Mouse (Mus musculus) heart, embryonic 14.5 days (tissue): ENCODE measurements around the gene Cenpp. TPM values are rescaled to one million over a fixed set of nuclear protein-coding genes. Genes with fewer than 3 reads are reported as not detected.
A peak's percentile ranks its signal among the peaks of the same experiment; 100 is the strongest.

Experiments
- ATAC-seq: fragments of 200-750 bp; cut with Nextera tagmentation; 2 replicates; pipeline ENCODE4 v1.8.0; 2017; ENCODE audit warnings: low read depth, moderate TSS enrichment; ENCODE audit not compliant: insufficient number of reproducible peaks, insufficient read depth, low FRiP score
- H3K27ac ChIP-seq, 2 experiments: fragments of 200-500 bp in 1 of 2; fragments of 300-500 bp in 1 of 2; sonication (generic) in 1 of 2; replicated peaks in 1 of 2; 2 replicates each; pipeline ENCODE4 v1.5.1; 2012 to 2014; ENCODE audit warnings: low read depth in 2 of 2, low read length in 2 of 2, control low read depth in 1 of 2, mild to moderate bottlenecking in 1 of 2, mixed read lengths in 1 of 2; ENCODE audit not compliant: control insufficient read depth in 1 of 2, insufficient read depth in 1 of 2
- H3K27me3 ChIP-seq: fragments of 300-500 bp; sonication (generic); 2 replicates; pipeline ENCODE4 v1.6.1; 2014; ENCODE audit warnings: mild to moderate bottlenecking, low read length, control low read depth; ENCODE audit not compliant: control insufficient read depth, insufficient read depth
- H3K36me3 ChIP-seq: fragments of 300-500 bp; sonication (generic); 2 replicates; pipeline ENCODE4 v1.6.1; 2014; ENCODE audit warnings: mild to moderate bottlenecking, control low read depth, low read length, mixed read lengths; ENCODE audit not compliant: control insufficient read depth, insufficient read depth
- H3K4me1 ChIP-seq, 2 experiments: fragments of 200-500 bp in 1 of 2; fragments of 300-500 bp in 1 of 2; sonication (generic) in 1 of 2; 2 replicates each; pipeline ENCODE4 v1.6.1; 2012 to 2014; ENCODE audit warnings: low read length in 2 of 2, control low read depth in 1 of 2, mixed read lengths in 1 of 2; ENCODE audit not compliant: control insufficient read depth in 2 of 2, insufficient read depth in 2 of 2
- H3K4me2 ChIP-seq: fragments of 300-500 bp; sonication (generic); 2 replicates; pipeline ENCODE4 v1.6.1; 2014; ENCODE audit warnings: mild to moderate bottlenecking, low read length
- H3K4me3 ChIP-seq, 2 experiments: fragments of 200-500 bp in 1 of 2; fragments of 300-500 bp in 1 of 2; sonication (generic) in 1 of 2; 2 replicates each; pipeline ENCODE4 v1.5.1; 2012 to 2014; ENCODE audit warnings: low read length in 2 of 2, mild to moderate bottlenecking in 2 of 2, control low read depth in 1 of 2, low read depth in 1 of 2, moderate library complexity in 1 of 2; ENCODE audit not compliant: control insufficient read depth in 1 of 2, insufficient read depth in 1 of 2
- H3K9ac ChIP-seq: fragments of 300-500 bp; sonication (generic); 2 replicates; pipeline ENCODE4 v1.6.1; 2014; ENCODE audit warnings: mild to moderate bottlenecking, low read length
- H3K9me3 ChIP-seq: fragments of 300-500 bp; sonication (generic); 2 replicates; pipeline ENCODE4 v1.6.1; 2016; ENCODE audit warnings: low read length, control low read depth; ENCODE audit not compliant: control insufficient read depth
- whole genome bisulfite sequencing: fragments of 180-500 bp; shearing (Covaris S2); extraction: QIAGEN DNeasy Blood & Tissue Kit; methylation state at CpG from one replicate; pipeline ENCODE4 v1.1.7; 2014; 5-methylcytosine and 5-hydroxymethylcytosine counted together
- polyA plus RNA-seq: library from polyadenylated mRNA; unstranded; fragments of >200 nt; fragmentation: Nextera tagmentation; extraction: Ambion mirVana; gene quantifications from 2 replicates; pipeline ENCODE4 v1.2.1, GENCODE M21; 2014

Cenpp gene
- polyA plus RNA-seq: 27.5 and 27.7 TPM in 2 replicates

DNA sequence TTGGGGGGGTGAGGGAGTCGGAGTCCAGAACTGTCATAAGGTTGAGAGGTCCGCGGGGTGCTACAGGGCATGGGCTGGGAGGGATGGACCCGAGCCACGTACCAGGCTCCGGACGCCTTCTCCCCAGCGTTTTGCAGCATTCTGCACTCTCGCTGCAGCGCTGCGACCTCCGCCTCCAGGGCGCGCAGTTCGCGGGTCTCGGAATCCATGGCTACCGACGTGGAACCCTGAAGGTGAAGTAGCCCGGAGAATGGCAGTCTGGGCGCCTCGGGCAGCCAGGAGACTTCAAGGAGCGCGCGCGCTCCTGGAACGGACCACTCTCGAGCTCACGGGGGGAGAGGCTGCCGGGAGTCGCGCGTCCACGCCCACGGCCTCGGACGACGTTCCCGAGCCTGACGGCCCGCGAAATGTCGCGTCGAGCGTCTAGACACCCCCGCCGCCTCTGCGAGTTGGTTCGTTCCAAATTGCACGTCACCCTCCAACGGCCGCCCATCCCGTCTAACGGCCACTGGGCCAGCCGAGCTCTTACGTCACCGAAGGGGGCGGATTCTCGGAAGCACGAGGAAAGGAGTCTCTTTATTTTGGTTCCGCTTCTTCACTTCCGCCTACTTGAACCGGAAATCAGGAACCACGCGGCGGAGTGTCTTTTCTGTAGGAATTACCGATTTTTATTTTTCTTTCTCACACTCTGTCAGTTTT lies at the start of gene Cenpp, which contains the start of gene Nol8:
Gene Cenpp, minus strand, starts transcription at position 305 of the 699 bp plus-strand sequence.
Gene Nol8, plus strand, starts transcription at position 598 of the 699 bp plus-strand sequence.
- H3K27me3 ChIP-seq: no peaks in the 10 kb centered on the region
- peak within 1 kb of the TSS; percentile 88 to 90 for H3K27ac ChIP-seq
- H3K4me1 ChIP-seq: peaks cover 0 to 14% of the 10 kb centered on the region in 2 experiments; a peak in 2 of 4 replicates
- peaks cover 22% of the 10 kb centered on the region for H3K36me3 ChIP-seq
- no peaks in the 10 kb centered on the region for H3K9me3 ChIP-seq
- peak; percentile 98 for ATAC-seq
- H3K4me2 ChIP-seq: peak within 1 kb of the TSS; percentile 84
- H3K4me3 ChIP-seq: peak within 1 kb of the TSS; percentile 88 to 96
- WGBS: under 1% methylated on average over 68 of the region's 68 CpGs
- peak within 1 kb of the TSS; percentile 81 for H3K9ac ChIP-seq

DNA sequence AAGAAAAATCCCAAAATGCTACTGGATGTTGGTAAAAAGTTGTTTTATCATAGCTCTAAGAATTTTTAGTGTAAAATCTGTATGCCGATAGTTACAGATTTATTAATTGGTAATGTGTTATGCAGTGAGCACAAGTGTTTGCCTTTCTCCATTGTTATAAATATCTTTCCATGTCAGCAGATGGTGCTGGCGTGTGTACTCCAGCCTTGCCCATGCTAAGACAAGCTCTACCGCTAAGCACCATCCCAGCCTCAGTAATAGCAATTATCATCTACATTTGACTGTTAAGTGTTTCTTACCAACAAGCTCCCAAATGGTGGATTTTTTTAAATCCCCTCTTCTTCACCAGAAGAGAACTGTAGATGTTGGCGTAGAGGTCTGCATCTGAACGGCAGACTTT lies 38.5 kb upstream of the Cenpp start:
- Histone ChIP-seq H3K4me1 (no peaks in the 10 kb centered on the region), H3K27ac (no peak overlapping the region), H3K36me3 (peaks cover 63% of the 10 kb centered on the region), H3K27me3 (no peaks in the 10 kb centered on the region), H3K4me2 (no peak overlapping the region), H3K9me3 (no peaks in the 10 kb centered on the region), H3K4me3 (no peak overlapping the region), H3K9ac (no peak overlapping the region)
- WGBS: 92% methylated on average over 5 of the region's 5 CpGs
- no peak for ATAC-seq

DNA sequence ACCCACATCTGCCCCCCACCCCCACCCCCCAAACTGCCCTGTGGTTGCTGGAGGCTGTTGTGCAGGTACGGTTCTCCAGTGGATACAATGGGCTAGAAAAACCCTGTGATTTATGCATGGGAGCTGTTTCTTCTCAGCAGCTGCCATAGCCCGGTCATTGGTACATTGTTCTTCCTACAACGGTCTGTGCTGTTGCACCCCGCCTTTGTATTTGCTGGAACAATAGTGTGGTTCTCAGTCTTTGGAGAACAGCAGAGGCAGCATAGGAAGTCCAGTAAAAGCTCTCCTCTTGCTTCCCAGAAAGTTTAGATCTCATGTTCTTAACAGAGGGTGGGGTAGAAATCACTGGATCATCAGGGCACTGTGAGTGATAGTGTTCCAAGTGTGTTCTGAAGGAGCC lies 31.7 kb upstream of the Cenpp start:
- H3K36me3 ChIP-seq: peaks cover 27% of the 10 kb centered on the region

DNA sequence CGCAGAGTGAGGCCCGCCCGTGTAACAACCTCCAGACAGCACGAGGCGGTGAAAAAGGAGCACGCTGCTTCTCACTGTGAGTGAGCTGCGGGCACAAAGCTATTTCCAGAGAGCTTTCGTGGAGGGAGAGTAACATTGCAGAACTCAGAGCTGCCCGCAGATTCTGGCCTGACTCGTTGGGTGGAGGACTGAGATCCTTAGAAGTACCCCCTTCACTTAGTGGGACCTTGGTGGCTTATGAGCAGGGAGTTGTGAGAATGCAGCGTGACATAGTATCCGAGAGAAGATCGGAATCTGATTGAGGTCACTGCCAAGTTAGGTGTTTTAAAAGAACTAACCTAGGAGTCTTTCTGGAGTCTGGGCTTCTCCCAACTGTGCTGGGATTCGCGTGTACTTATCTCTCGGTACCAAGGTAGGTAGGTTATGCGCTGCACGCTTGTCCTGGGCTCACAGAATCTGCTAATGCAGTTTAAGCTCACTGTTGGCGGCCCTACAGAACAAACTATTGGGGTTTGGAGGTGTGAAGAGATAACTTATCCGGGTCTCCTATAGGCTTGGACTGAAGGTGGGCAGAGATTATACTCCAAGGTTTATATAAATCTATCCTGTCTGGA lies 29.8 kb upstream of the Cenpp start:
- Histone ChIP-seq H3K27me3 (no peaks in the 10 kb centered on the region), H3K9me3 (no peaks in the 10 kb centered on the region), H3K27ac (peak overlapping the region; percentile 56 to 64), H3K4me1 (peaks cover 2 to 14% of the 10 kb centered on the region in 2 experiments; a peak in 2 of 4 replicates), H3K4me2 (peak overlapping the region; percentile 96), H3K4me3 (peak overlapping the region; percentile 77 to 86), H3K36me3 (peaks cover 25% of the 10 kb centered on the region), H3K9ac (peak overlapping the region; percentile 82)
- no peak for ATAC-seq
- WGBS: under 1% methylated on average over 20 of the region's 20 CpGs

More for the DNA sequence above, 31.7 kb upstream of the Cenpp start:
- no peak overlapping the region for H3K9ac ChIP-seq
- ATAC-seq: no peak
- no peaks in the 10 kb centered on the region for H3K9me3 ChIP-seq
- no peaks in the 10 kb centered on the region for H3K27me3 ChIP-seq
- H3K27ac ChIP-seq: no peak overlapping the region
- peaks cover 2 to 14% of the 10 kb centered on the region in 2 experiments; a peak in 2 of 4 replicates for H3K4me1 ChIP-seq
- 74% methylated on average over 4 of the region's 4 CpGs for WGBS
- H3K4me2 ChIP-seq: no peak overlapping the region
- no peak overlapping the region for H3K4me3 ChIP-seq

DNA sequence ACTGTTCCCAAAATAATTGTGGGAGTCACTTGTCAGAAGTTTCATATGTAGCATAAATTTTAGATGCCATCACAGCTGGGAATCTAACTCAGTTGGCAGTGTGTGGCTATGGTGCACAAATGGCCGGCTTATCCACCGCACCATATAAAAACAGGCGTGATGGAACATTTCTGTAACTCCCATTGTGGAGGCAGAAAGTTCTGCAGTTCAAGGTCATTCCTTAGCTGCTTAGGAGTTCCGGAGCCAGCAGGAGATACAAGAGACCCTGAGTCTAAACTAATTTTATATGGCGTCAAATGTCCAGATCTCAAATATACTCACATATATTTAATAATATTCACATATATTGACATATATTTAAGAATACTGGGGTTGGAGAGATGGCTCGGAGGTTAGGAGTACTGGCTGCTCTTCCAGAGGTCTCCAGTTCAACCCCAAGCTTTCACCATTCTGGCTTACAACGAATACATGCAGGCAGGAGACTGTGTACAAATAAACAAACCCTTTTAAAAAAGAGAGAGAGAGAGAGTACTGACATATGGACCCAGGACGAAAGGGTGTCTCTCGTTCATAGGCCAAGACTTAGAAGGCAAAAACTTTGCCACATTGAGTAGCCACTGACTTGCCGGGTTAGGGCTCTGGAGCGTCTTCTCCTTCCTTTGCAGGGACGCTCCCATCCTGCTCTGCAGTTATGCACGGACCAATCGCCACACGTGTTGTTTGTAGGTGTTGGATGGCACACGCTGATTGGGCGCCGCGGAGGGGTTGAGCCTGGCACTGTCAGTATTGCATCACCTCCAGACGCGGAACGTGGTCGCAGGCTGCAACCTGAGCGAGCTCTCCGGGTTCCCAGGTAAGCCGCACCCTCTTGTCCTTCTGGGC lies 29.0 kb upstream of the Cenpp start, which contains the start of gene Iars:
Gene Iars, plus strand, starts transcription at position 750 of the 882 bp plus-strand sequence.
- Histone ChIP-seq H3K36me3 (peaks cover 32% of the 10 kb centered on the region), H3K9me3 (no peaks in the 10 kb centered on the region), H3K4me3 (peak within 1 kb of the TSS; percentile 77 to 86), H3K27me3 (no peaks in the 10 kb centered on the region), H3K4me2 (peak within 1 kb of the TSS; percentile 96), H3K27ac (peak within 1 kb of the TSS; percentile 57 to 64), H3K9ac (peak within 1 kb of the TSS; percentile 82), H3K4me1 (peaks cover 2 to 14% of the 10 kb centered on the region in 2 experiments; a peak in 2 of 4 replicates)
- ATAC-seq: peak; percentile 100
- 5% methylated on average over 26 of the region's 26 CpGs for WGBS

DNA sequence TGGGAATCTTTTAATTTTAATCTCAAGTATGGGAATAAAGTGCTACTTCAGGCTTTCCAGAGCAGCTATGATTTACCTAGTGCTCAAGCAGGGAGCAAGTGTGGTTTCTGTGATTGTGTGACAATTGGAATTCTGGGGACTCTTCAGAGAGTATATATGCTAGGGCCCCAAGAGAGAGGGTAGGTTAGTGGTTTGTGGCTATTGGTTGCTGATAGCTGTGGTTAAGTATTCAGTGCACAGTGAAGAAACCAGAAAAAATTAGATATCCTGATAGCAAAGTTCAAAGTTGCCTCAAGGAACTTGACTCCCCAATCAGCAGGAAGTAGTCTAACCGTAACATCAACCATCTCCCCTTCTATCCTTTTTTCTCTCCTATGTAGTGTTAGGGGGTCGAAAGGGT lies 25.2 kb upstream of the Cenpp start:
- no peak for ATAC-seq
- Histone ChIP-seq H3K4me3 (no peak overlapping the region), H3K36me3 (peaks cover 68% of the 10 kb centered on the region), H3K9ac (no peak overlapping the region), H3K4me2 (no peak overlapping the region), H3K9me3 (no peaks in the 10 kb centered on the region), H3K27ac (no peak overlapping the region), H3K27me3 (no peaks in the 10 kb centered on the region), H3K4me1 (peaks cover 2 to 8% of the 10 kb centered on the region in 2 experiments; a peak in 2 of 4 replicates)
- 80% methylated on average over 2 of the region's 2 CpGs for WGBS

DNA sequence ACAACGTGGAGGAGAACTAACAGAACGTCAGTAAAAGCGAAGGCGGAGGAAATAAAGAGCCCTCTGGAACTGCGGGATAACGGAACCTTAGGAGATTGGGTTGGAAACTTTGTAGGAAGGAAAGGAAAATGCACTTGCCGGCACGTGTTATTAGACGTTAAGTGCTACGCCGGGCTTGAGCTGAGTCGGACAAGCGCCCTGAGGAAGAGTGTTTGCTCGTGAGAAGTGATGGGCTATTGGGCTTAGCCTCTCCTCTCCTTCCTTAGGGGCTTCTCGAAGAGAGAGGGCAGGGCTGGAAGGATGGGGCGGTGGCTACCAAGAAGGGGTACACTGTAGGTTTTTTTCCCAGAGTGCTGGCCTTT lies 576 bp upstream of the Cenpp start:
- no peaks in the 10 kb centered on the region for H3K9me3 ChIP-seq
- H3K36me3 ChIP-seq: peaks cover 27% of the 10 kb centered on the region
- H3K4me1 ChIP-seq: peaks cover 0 to 14% of the 10 kb centered on the region in 2 experiments; a peak in 2 of 4 replicates
- peak overlapping the region; percentile 88 to 96 for H3K4me3 ChIP-seq
- peak; percentile 72 for ATAC-seq
- no peaks in the 10 kb centered on the region for H3K27me3 ChIP-seq
- peak overlapping the region; percentile 81 for H3K9ac ChIP-seq
- H3K27ac ChIP-seq: peak overlapping the region; percentile 88 to 90
- H3K4me2 ChIP-seq: peak overlapping the region; percentile 83
- under 1% methylated on average over 16 of the region's 16 CpGs for WGBS
